Mouse (Mus musculus): ENCODE measurements around the gene Adamtsl3. TPM values are rescaled to one million over a fixed set of nuclear protein-coding genes. Genes with fewer than 3 reads are reported as not detected.

Gene Adamtsl3
- 4.8 and 6.4 TPM in 2 replicates for polyA plus RNA-seq (2014; fragmentation: Nextera tagmentation; extraction: Ambion mirVana)

DNA sequence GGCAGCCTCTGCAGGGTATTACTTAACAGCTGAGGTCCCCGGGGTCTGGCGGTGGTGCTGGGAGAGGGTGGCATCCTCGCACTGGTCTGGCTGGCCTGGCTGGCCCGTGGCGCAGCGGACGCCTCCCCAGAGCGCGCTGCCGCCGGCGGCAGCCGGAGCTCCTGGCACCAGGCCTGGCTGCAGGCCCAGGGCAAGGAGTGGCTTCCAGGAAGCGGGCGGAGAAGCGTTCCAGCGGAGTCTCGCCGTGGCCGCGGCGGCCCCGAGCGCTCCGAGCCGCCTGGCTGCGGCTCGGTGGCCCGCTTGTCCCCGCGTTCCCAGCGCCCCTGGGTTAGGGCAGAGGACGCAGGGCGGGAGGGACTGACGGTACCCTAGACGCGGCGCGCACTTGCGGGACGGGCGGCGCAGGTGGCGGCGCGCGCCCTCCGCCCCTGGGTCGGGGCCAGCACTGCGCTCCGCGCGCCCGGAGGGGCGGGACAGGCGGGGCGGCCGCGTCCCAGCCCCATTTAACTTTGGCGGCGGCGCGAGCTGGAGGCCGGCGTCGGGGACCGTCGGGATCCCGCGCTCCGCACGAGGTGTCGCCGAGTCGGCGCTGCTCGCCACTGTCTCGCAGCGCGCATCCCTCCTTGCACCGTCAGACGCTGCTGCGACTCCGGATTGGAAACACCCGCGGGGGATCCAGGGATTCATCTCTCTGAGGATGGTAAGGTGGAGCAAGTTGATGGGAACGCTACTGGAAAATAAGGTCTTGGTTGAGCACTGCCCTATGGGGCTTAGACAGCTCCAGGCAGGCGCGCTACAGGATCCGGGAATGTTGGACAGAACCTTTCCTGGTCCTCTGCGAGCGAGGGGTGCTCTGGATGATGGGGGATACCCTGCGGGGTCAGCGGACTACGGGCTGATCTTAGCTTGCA lies at the start of gene Adamtsl3:
TSS of gene Adamtsl3 (plus strand) at position 484 of the 911 bp plus-strand sequence.
- 0 out of 2 replicates have a peak, but pooled peaks cover 4% of the 10 kb centered on the region for H3K4me1 ChIP-seq (ENCODE audit: control insufficient read depth, insufficient read depth, low read length)
- no peak within 1 kb of the TSS for H3K27ac ChIP-seq (replicated peaks; ENCODE audit: low read depth, low read length)
- H3K9me3 ChIP-seq (ENCODE audit: control insufficient read depth, low read length) = no peaks in the 10 kb centered on the region
- H3K4me3 ChIP-seq (ENCODE audit: low read depth, low read length) = peak within 1 kb of the TSS; percentile 50
- no peaks in the 10 kb centered on the region for H3K36me3 ChIP-seq (ENCODE audit: control insufficient read depth, insufficient read depth, low read length)
- peaks cover 52% of the 10 kb centered on the region for H3K27me3 ChIP-seq (replicated peaks; ENCODE audit: control insufficient read depth, insufficient read depth, low read length)
- H3K4me2 ChIP-seq (ENCODE audit: low read depth, low read length) = peak within 1 kb of the TSS; percentile 86
- DNase-seq (ENCODE audit: low spot score) = peak; percentile 64
- WGBS = 2% methylated on average over 30 of the region's 95 CpGs
- peak; percentile 12; the same call in 1 of the 2 replicates for ATAC-seq (ENCODE audit: low read depth)
- H3K9ac ChIP-seq (ENCODE audit: low read depth, low read length) = peak within 1 kb of the TSS; percentile 60

DNA sequence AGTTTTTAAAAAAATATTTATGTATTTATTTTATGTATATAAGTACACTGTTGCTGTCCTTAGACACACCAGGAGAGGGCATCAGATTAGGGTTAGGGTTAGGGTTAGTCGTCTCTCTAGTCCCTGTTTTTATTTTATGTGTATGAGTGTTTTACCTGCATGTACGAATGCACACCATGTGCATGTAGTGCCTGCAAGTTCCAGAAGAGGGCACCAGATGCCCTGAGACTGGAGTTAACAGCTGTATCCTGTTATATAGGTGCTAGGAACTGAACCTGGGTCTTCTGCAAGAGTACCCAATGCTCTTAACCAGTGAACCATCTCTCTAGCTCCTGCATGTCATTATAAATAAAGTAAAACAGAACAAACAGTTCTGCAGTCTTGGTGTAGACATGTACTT lies 48.3 kb upstream of the Adamtsl3 start:
- H3K9ac ChIP-seq (ENCODE audit: low read depth, low read length) = no peak overlapping the region
- no peak for DNase-seq (ENCODE audit: low spot score)
- 96% methylated on average over 2 of the region's 2 CpGs for WGBS

DNA sequence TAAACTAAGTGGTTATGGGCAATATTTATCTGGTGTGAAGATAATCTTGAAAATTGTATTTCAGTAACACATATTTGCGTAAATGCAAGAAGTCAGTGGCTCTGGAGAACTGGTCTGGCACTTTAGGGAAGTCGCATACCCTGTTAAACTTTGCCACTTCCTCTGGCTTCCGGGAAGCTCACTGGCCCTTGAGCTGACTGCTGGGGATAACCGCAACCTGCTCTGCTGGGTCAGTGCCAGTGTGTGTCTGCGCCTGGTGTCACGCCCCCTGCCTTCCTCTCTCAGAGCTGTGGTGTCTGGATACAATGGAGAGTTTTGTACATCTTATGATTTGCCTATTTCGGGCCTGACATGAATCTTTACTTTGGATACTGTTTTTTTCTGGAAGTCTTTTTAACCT lies 42.1 kb upstream of the Adamtsl3 start:
- ATAC-seq (ENCODE audit: low read depth) (no peak), DNase-seq (ENCODE audit: low spot score) (no peak)
- H3K4me3 ChIP-seq (ENCODE audit: low read depth, low read length) = no peak overlapping the region
- H3K9me3 ChIP-seq (ENCODE audit: control insufficient read depth, low read length) = no peaks in the 10 kb centered on the region
- H3K4me1 ChIP-seq (ENCODE audit: control insufficient read depth, insufficient read depth, low read length) = peaks cover 5% of the 10 kb centered on the region; the same call in 1 of the 2 replicates
- H3K36me3 ChIP-seq (ENCODE audit: control insufficient read depth, insufficient read depth, low read length) = no peaks in the 10 kb centered on the region
- H3K4me2 ChIP-seq (ENCODE audit: low read depth, low read length) = no peak overlapping the region
- H3K9ac ChIP-seq (ENCODE audit: low read depth, low read length) = no peak overlapping the region
- H3K27ac ChIP-seq (replicated peaks; ENCODE audit: low read depth, low read length) = no peak overlapping the region
- no peaks in the 10 kb centered on the region for H3K27me3 ChIP-seq (replicated peaks; ENCODE audit: control insufficient read depth, insufficient read depth, low read length)
- WGBS = 71% methylated on average over 7 of the region's 7 CpGs

More for the DNA sequence above, 48.3 kb upstream of the Adamtsl3 start:
- H3K36me3 ChIP-seq (ENCODE audit: control insufficient read depth, insufficient read depth, low read length) = no peaks in the 10 kb centered on the region
- peaks cover 8% of the 10 kb centered on the region; the same call in 1 of the 2 replicates for H3K9me3 ChIP-seq (ENCODE audit: control insufficient read depth, low read length)
- no peak overlapping the region for H3K4me2 ChIP-seq (ENCODE audit: low read depth, low read length)
- no peak overlapping the region for H3K27ac ChIP-seq (replicated peaks; ENCODE audit: low read depth, low read length)
- no peak for ATAC-seq (ENCODE audit: low read depth)
- peaks cover 2% of the 10 kb centered on the region; the same call in 1 of the 2 replicates for H3K4me1 ChIP-seq (ENCODE audit: control insufficient read depth, insufficient read depth, low read length)
- H3K27me3 ChIP-seq (replicated peaks; ENCODE audit: control insufficient read depth, insufficient read depth, low read length) = no peaks in the 10 kb centered on the region
- H3K4me3 ChIP-seq (ENCODE audit: low read depth, low read length) = no peak overlapping the region

DNA sequence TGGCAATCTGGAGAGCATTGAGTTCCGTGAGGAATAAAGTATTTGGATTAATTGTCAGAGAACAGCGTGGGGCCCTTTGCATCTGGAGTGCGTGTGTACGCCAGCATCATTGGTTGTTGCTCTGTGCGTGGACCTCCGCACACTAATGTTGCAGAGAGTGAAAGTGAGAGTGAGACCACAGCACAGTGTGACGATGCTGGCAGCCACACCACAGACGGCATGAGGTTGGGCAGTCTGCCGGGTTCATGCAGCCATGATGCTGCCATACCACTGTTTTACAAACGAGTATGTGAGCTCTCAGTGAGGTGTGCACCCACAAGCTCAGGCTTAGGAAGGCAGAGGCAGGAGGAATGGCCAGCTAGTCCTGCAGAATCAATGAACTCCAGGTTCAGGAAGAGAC lies 41.4 kb upstream of the Adamtsl3 start:
- H3K27ac ChIP-seq (replicated peaks; ENCODE audit: low read depth, low read length) = no peak overlapping the region
- no peak overlapping the region for H3K9ac ChIP-seq (ENCODE audit: low read depth, low read length)
- no peak overlapping the region; the same call in 1 of the 2 replicates for H3K4me2 ChIP-seq (ENCODE audit: low read depth, low read length)
- DNase-seq (ENCODE audit: low spot score) (no peak), ATAC-seq (ENCODE audit: low read depth) (no peak)
- H3K27me3 ChIP-seq (replicated peaks; ENCODE audit: control insufficient read depth, insufficient read depth, low read length) = no peaks in the 10 kb centered on the region
- no peaks in the 10 kb centered on the region for H3K9me3 ChIP-seq (ENCODE audit: control insufficient read depth, low read length)
- H3K4me1 ChIP-seq (ENCODE audit: control insufficient read depth, insufficient read depth, low read length) = peaks cover 5% of the 10 kb centered on the region; the same call in 1 of the 2 replicates
- no peak overlapping the region for H3K4me3 ChIP-seq (ENCODE audit: low read depth, low read length)
- WGBS = 71% methylated on average over 10 of the region's 10 CpGs
- H3K36me3 ChIP-seq (ENCODE audit: control insufficient read depth, insufficient read depth, low read length) = no peaks in the 10 kb centered on the region

DNA sequence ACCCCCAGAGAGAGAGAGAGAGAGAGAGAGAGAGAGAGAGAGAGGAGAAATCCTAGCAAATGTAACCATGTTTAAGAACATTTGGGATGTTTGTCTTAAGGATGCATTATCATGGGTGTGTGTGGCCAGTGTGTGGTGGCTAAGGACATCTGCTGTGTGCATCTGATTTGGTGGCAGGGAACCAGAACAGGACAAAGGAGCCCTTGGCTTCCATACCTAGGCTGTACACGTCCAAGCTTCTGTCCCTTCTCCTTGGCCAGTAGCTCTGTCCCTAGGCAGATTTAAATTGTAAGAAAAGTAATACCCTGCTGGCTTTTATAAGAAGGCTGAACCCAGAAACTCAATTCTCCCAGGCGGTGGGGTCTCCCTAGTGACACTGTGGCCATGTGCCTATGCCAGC lies 40.9 kb upstream of the Adamtsl3 start:
- peaks cover 5% of the 10 kb centered on the region; the same call in 1 of the 2 replicates for H3K4me1 ChIP-seq (ENCODE audit: control insufficient read depth, insufficient read depth, low read length)
- no peak overlapping the region for H3K4me2 ChIP-seq (ENCODE audit: low read depth, low read length)
- H3K9me3 ChIP-seq (ENCODE audit: control insufficient read depth, low read length) = no peaks in the 10 kb centered on the region
- no peaks in the 10 kb centered on the region for H3K27me3 ChIP-seq (replicated peaks; ENCODE audit: control insufficient read depth, insufficient read depth, low read length)
- no peak overlapping the region for H3K4me3 ChIP-seq (ENCODE audit: low read depth, low read length)
- H3K27ac ChIP-seq (replicated peaks; ENCODE audit: low read depth, low read length) = no peak overlapping the region
- no peak for ATAC-seq (ENCODE audit: low read depth)
- no peak overlapping the region for H3K9ac ChIP-seq (ENCODE audit: low read depth, low read length)
- no peak for DNase-seq (ENCODE audit: low spot score)
- no peaks in the 10 kb centered on the region for H3K36me3 ChIP-seq (ENCODE audit: control insufficient read depth, insufficient read depth, low read length)
- WGBS = 70% methylated on average over 2 of the region's 2 CpGs

DNA sequence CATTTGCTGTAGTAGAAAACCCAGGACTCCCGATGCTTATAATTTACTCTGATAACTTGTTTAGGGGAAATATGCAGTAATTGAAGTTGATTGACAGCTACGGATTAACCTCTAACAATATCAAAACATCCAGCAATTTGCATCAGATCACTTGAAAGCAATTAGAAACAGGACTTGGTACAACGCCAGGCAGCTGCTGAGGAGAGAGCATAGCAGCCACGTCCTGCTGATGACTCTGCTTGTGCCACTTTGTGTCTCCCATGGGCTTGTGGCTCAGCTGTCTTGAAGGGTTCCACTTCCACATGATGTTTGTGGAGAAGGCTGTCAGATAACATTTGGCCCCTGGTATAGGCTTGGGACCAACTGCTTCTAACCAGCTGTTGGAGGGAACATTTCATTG lies 27.1 kb upstream of the Adamtsl3 start:
- H3K36me3 ChIP-seq (ENCODE audit: control insufficient read depth, insufficient read depth, low read length) = no peaks in the 10 kb centered on the region
- 32% methylated on average over 4 of the region's 4 CpGs for WGBS

DNA sequence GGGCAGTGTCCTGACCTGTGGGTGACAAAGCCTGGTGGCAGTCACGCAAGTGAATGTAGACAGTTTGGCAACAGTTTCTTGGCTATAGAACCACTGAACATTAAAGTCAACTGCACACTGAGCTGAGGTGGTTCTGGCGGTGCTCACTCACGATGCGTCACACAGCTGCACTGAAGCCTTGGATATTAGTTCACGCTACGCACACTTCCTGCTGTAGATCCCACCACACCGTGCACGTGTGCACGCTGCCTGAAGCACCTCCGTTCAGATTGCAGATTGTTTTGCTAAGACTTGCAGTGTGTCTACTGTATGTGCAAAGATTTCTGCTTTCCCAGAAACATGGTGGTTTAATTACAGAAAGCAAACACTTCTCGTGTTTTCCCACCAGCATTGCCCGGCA lies 17.0 kb upstream of the Adamtsl3 start:
- H3K4me3 ChIP-seq (ENCODE audit: low read depth, low read length) = no peak overlapping the region
- WGBS = 62% methylated on average over 12 of the region's 12 CpGs
- DNase-seq (ENCODE audit: low spot score) (peak; percentile 39), ATAC-seq (ENCODE audit: low read depth) (peak; percentile 53; the same call in 1 of the 2 replicates)
- H3K4me2 ChIP-seq (ENCODE audit: low read depth, low read length) = peak overlapping the region; percentile 23
- H3K27me3 ChIP-seq (replicated peaks; ENCODE audit: control insufficient read depth, insufficient read depth, low read length) = peaks cover 3% of the 10 kb centered on the region; the same call in 1 of the 2 replicates
- no peaks in the 10 kb centered on the region for H3K36me3 ChIP-seq (ENCODE audit: control insufficient read depth, insufficient read depth, low read length)
- H3K4me1 ChIP-seq (ENCODE audit: control insufficient read depth, insufficient read depth, low read length) = peaks cover 13% of the 10 kb centered on the region
- no peaks in the 10 kb centered on the region for H3K9me3 ChIP-seq (ENCODE audit: control insufficient read depth, low read length)
- no peak overlapping the region for H3K27ac ChIP-seq (replicated peaks; ENCODE audit: low read depth, low read length)
- H3K9ac ChIP-seq (ENCODE audit: low read depth, low read length) = no peak overlapping the region

More for the DNA sequence above, 27.1 kb upstream of the Adamtsl3 start:
- DNase-seq (ENCODE audit: low spot score) (peak; percentile 38), ATAC-seq (ENCODE audit: low read depth) (no peak)
- no peak overlapping the region for H3K4me2 ChIP-seq (ENCODE audit: low read depth, low read length)
- H3K4me1 ChIP-seq (ENCODE audit: control insufficient read depth, insufficient read depth, low read length) = no peaks in the 10 kb centered on the region
- H3K27me3 ChIP-seq (replicated peaks; ENCODE audit: control insufficient read depth, insufficient read depth, low read length) = no peaks in the 10 kb centered on the region
- no peak overlapping the region for H3K27ac ChIP-seq (replicated peaks; ENCODE audit: low read depth, low read length)
- no peak overlapping the region for H3K4me3 ChIP-seq (ENCODE audit: low read depth, low read length)
- no peak overlapping the region for H3K9ac ChIP-seq (ENCODE audit: low read depth, low read length)
- H3K9me3 ChIP-seq (ENCODE audit: control insufficient read depth, low read length) = no peaks in the 10 kb centered on the region

DNA sequence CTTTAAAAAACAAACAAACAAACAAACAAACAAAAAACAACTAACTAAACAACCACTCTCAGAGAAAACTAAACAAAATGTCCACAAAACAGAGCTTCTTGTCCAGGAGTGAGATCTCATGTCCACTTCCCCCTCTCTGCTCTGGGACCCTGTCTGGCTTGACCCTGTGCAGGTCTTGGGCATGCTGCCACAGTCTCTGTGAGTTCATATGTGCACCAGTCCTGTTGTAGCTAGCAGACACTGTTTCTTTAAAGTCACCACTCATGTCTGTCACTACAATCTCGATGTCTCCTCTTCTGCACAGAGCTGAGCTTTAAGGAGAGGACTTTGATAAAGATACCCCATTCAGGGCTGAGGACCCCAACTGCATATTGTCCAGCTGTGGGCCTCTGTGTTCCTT lies 8.9 kb upstream of the Adamtsl3 start:
- Histone ChIP-seq H3K27me3 (replicated peaks; ENCODE audit: control insufficient read depth, insufficient read depth, low read length) (peaks cover 6% of the 10 kb centered on the region), H3K4me1 (ENCODE audit: control insufficient read depth, insufficient read depth, low read length) (no peaks in the 10 kb centered on the region), H3K9me3 (ENCODE audit: control insufficient read depth, low read length) (no peaks in the 10 kb centered on the region), H3K9ac (ENCODE audit: low read depth, low read length) (no peak overlapping the region), H3K4me3 (ENCODE audit: low read depth, low read length) (no peak overlapping the region), H3K4me2 (ENCODE audit: low read depth, low read length) (no peak overlapping the region), H3K36me3 (ENCODE audit: control insufficient read depth, insufficient read depth, low read length) (no peaks in the 10 kb centered on the region), H3K27ac (replicated peaks; ENCODE audit: low read depth, low read length) (no peak overlapping the region)
- ATAC-seq (ENCODE audit: low read depth) (no peak), DNase-seq (ENCODE audit: low spot score) (no peak)
- 74% methylated on average over 1 of the region's 1 CpGs for WGBS
